In genomic region chr8:113848081-113848652, GRCm38 (mm10) we compare ENCODE assay signal across 9 mouse cellular contexts. TPM values are rescaled to one million over a fixed set of nuclear protein-coding genes. Genes with fewer than 3 reads are reported as not detected.
DNase-seq lines count a peak whose midpoint lies in the region; ATAC-seq and TF ChIP-seq lines count a peak whose summit lies in the region.
"Had no signal": no experiment of that assay in that cellular context is flagged by ENCODE, and none has a peak within 500 bp of the region (broad histone marks: within the 10 kb centered on the region; RNA-seq: fewer than 3 reads in every experiment).

No protein-coding gene starts in this region.

- no peak for TF ChIP-seq POLR2A in olfactory bulb, adult 2 months (IDR thresholded peaks at IDR 0.05; ENCODE audit: insufficient read depth, low read depth, low read length)

- H3K27ac ChIP-seq in lung, embryonic 14.5 days (ENCODE audit: low read depth), result peak overlapping the region; percentile 65
- no peak overlapping the region for H3K27ac ChIP-seq in intestine, embryonic 15.5 days
- H3K27ac ChIP-seq in olfactory bulb, adult 2 months (ENCODE audit: insufficient read depth, low read depth, low read length), result no peak overlapping the region

- peaks cover 36% of the 10 kb centered on the region for H3K27me3 ChIP-seq in lung, embryonic 14.5 days (ENCODE audit: insufficient read depth, low read length)
- peaks cover 30% of the 10 kb centered on the region for H3K27me3 ChIP-seq in intestine, embryonic 15.5 days (replicated peaks)

- TF ChIP-seq CTCF in lung, embryonic 14.5 days (IDR thresholded peaks at IDR 0.05; ENCODE audit: low read depth), result no peak
- TF ChIP-seq CTCF in olfactory bulb, adult 2 months (IDR thresholded peaks at IDR 0.05; ENCODE audit: insufficient read depth, low read depth, low read length), result no peak

- peak overlapping the region; percentile 48 for H3K4me3 ChIP-seq in lung, embryonic 14.5 days (ENCODE audit: low read depth, low read length)
- peak overlapping the region; percentile 38 for H3K4me3 ChIP-seq in intestine, embryonic 15.5 days (replicated peaks)
- peak overlapping the region; percentile 49 for H3K4me3 ChIP-seq in olfactory bulb, adult 2 months (ENCODE audit: insufficient read depth, low read depth, low read length)

- H3K9ac ChIP-seq in lung, embryonic 14.5 days, result peak overlapping the region; percentile 55
- peak overlapping the region; percentile 18 for H3K9ac ChIP-seq in intestine, embryonic 15.5 days

- H3K4me2 ChIP-seq in lung, embryonic 14.5 days, result peak overlapping the region; percentile 89
- peak overlapping the region; percentile 90 for H3K4me2 ChIP-seq in intestine, embryonic 15.5 days (replicated peaks)

- peak; percentile 50 for ATAC-seq in lung, embryonic 14.5 days (ENCODE audit: insufficient read depth)
- ATAC-seq in intestine, embryonic 15.5 days, result peak; percentile 51

- no peaks in the 10 kb centered on the region for H3K9me3 ChIP-seq in lung, embryonic 14.5 days (ENCODE audit: low read depth, low read length)
- H3K9me3 ChIP-seq in intestine, embryonic 15.5 days, result no peaks in the 10 kb centered on the region

- H3K4me1 ChIP-seq in lung, embryonic 14.5 days (ENCODE audit: insufficient read depth), result no peaks in the 10 kb centered on the region
- peaks cover 7% of the 10 kb centered on the region for H3K4me1 ChIP-seq in intestine, embryonic 15.5 days (replicated peaks)
- peaks cover 15% of the 10 kb centered on the region for H3K4me1 ChIP-seq in olfactory bulb, adult 2 months (ENCODE audit: control insufficient read depth, insufficient read depth, low read length)

- peak; percentile 7 for DNase-seq in adrenal gland, postnatal 10 days
- DNase-seq in adrenal gland, adult 2 months, result no peak
- no peak for DNase-seq in lung, embryonic 14.5 days
- DNase-seq in lung, postnatal 10 days, result no peak
- no peak for DNase-seq in spleen, postnatal 36 days (ENCODE audit: low spot score in 2 of 2)
- DNase-seq in kidney, adult 9 months, result no peak

- WGBS in lung, embryonic 14.5 days, result under 1% methylated on average over 50 of the region's 50 CpGs
- under 1% methylated on average over 50 of the region's 50 CpGs for WGBS in intestine, embryonic 15.5 days
- under 1% methylated on average over 50 of the region's 50 CpGs for WGBS in olfactory bulb, adult 2 months

- no peaks in the 10 kb centered on the region for H3K36me3 ChIP-seq in lung, embryonic 14.5 days (ENCODE audit: insufficient read depth)
- H3K36me3 ChIP-seq in intestine, embryonic 15.5 days, result no peaks in the 10 kb centered on the region

RNA-seq across cellular contexts. Expression of gene Adamts18, which starts 0.4 kb away (rescaled TPM):
- under 1 TPM; 0.51 to 0.66 TPM for total RNA-seq in adrenal gland, postnatal 10 days (2021)
- not detected for total RNA-seq in adrenal gland, adult 2 months (2021)
- polyA plus RNA-seq in adrenal gland, adult 2 months (2012; rRNA removed), result 0.02 and 0.09 TPM in 2 replicates
- 11.5 and 13.1 TPM in 2 replicates for polyA plus RNA-seq in lung, embryonic 14.5 days (2014; fragmentation: Nextera tagmentation; extraction: Ambion mirVana)
- polyA plus RNA-seq in intestine, embryonic 15.5 days (2015; fragmentation: Nextera tagmentation; extraction: Ambion mirVana), result 0.45 and 0.48 TPM in 2 replicates
- polyA plus RNA-seq in olfactory bulb, adult 2 months (2012; ENCODE audit: insufficient read depth, insufficient read length, low replicate concordance, missing spikeins), result not detected in 2 replicates
- total RNA-seq: adrenal gland, postnatal 25 days had no signal
